Mouse (Mus musculus) heart, postnatal 10 days (tissue): ENCODE data around the gene Ttll10. TPM values are rescaled to one million over a fixed set of nuclear protein-coding genes. Genes with fewer than 3 reads are reported as not detected.

ENCODE experiments used
- DNase-seq, 2 experiments: peaks; one replicate each; pipeline ENCODE4 v3.0.0; 2021
- intact Hi-C: fragments of 180-260 bp; cut with DNase I; formaldehyde crosslinking; loops from one replicate; pipeline ENCODE4 v1.15.1; 2025
- total RNA-seq, 2 experiments: library from RNA; stranded (reverse); gene quantifications; 2 replicates each; pipeline ENCODE4 v1.2.3; 2021

Gene Ttll10
- total RNA-seq, 2 experiments from 2014 or later, result not detected

- intact Hi-C loops, result loop anchor here (5.0 kb wide), 1 partner anchor 68 kb away; the partner anchor contains the start of gene C1qtnf12
- DNase-seq, result no peak
Measured at GRCm38 (mm10) chr4:156030651-156031118, 28.5 kb downstream of the Ttll10 start.

GRCm38 (mm10) chr4:156028580-156028979 lies 30.6 kb downstream of the Ttll10 start:
- intact Hi-C loops, result no loop called here
- DNase-seq, result no peak

GRCm38 (mm10) chr4:156026013-156026412 lies 33.2 kb downstream of the Ttll10 start, which contains the start of gene Tnfrsf18:
Gene Tnfrsf18, plus strand, starts transcription at chr4:156026164.
- intact Hi-C loops, result no loop called here
- peak; percentile 61 to 68 for DNase-seq

- intact Hi-C loops, result no loop called here
- DNase-seq, result peak; percentile 46 to 56
Measured at GRCm38 (mm10) chr4:156024184-156024583, 35.0 kb downstream of the Ttll10 start.

GRCm38 (mm10) chr4:156023520-156023919 lies 35.7 kb downstream of the Ttll10 start:
- DNase-seq, result no peak
- intact Hi-C loops, result no loop called here

GRCm38 (mm10) chr4:156021942-156022419 lies 37.2 kb downstream of the Ttll10 start:
- intact Hi-C loops, result no loop called here
- no peak for DNase-seq

- intact Hi-C loops, result no loop called here
- DNase-seq, result no peak
Measured at GRCm38 (mm10) chr4:156021381-156021780, 37.8 kb downstream of the Ttll10 start.

GRCm38 (mm10) chr4:156019771-156020170 lies 39.4 kb downstream of the Ttll10 start:
- intact Hi-C loops, result no loop called here
- no peak for DNase-seq

GRCm38 (mm10) chr4:156014436-156014835 lies 44.8 kb downstream of the Ttll10 start:
- no peak for DNase-seq
- intact Hi-C loops, result no loop called here

- no peak for DNase-seq
- intact Hi-C loops, result no loop called here
Measured at GRCm38 (mm10) chr4:156013637-156014036, 45.6 kb downstream of the Ttll10 start, which contains the start of gene Tnfrsf4. Gene Tnfrsf4, plus strand, starts transcription at chr4:156013843.

GRCm38 (mm10) chr4:156008369-156008768 lies 50.8 kb downstream of the Ttll10 start:
- intact Hi-C loops, result no loop called here
- DNase-seq, result no peak

GRCm38 (mm10) chr4:156004109-156004508 lies 55.1 kb downstream of the Ttll10 start:
- intact Hi-C loops, result no loop called here
- no peak for DNase-seq

GRCm38 (mm10) chr4:155993606-155994005 lies 65.6 kb downstream of the Ttll10 start:
- no peak for DNase-seq
- intact Hi-C loops, result no loop called here

GRCm38 (mm10) chr4:155992906-155993547 lies 66.2 kb downstream of the Ttll10 start:
- intact Hi-C loops, result no loop called here
- peak; percentile 98 to 99 for DNase-seq

- DNase-seq, result peak; percentile 90 to 92
- intact Hi-C loops, result no loop called here
Measured at GRCm38 (mm10) chr4:155992241-155992905, 66.8 kb downstream of the Ttll10 start, which contains the start of the genes B3galt6 and Sdf4. Gene B3galt6, minus strand, starts transcription at chr4:155992649. Gene Sdf4, plus strand, starts transcription at chr4:155992872.

- intact Hi-C loops, result loop anchor here (2.0 kb wide), 1 partner anchor 29 kb away; the partner anchor contains the start of gene C1qtnf12
- DNase-seq, result no peak
Measured at GRCm38 (mm10) chr4:155991908-155992230, 67.3 kb downstream of the Ttll10 start.

GRCm38 (mm10) chr4:155991211-155991907 lies 67.9 kb downstream of the Ttll10 start:
- DNase-seq, result peak; percentile 11 to 28
- intact Hi-C loops, result loop anchor here (2.0 kb wide), 1 partner anchor 29 kb away; the partner anchor contains the start of gene C1qtnf12
